Mouse (Mus musculus) kidney, embryonic 15.5 days (tissue): ENCODE results near the gene Phf2. TPM values are rescaled to one million over a fixed set of nuclear protein-coding genes. Genes with fewer than 3 reads are reported as not detected.

Experiments used
- ATAC-seq: fragments of 200-750 bp; cut with Nextera tagmentation; replicated peaks from 2 replicates; pipeline ENCODE4 v1.8.0; 2017; ENCODE audit warnings: moderate TSS enrichment; ENCODE audit not compliant: low FRiP score
- H3K27ac ChIP-seq: fragments of 300-500 bp; sonication (generic); 2 replicates; pipeline ENCODE4 v1.5.1; 2015; ENCODE audit warnings: mild to moderate bottlenecking, inconsistent platforms
- H3K27me3 ChIP-seq: fragments of 300-500 bp; sonication (generic); 2 replicates; pipeline ENCODE4 v1.6.1; 2015; ENCODE audit warnings: inconsistent platforms
- H3K36me3 ChIP-seq: fragments of 300-500 bp; sonication (generic); 2 replicates; pipeline ENCODE4 v1.6.1; 2015; ENCODE audit warnings: inconsistent platforms
- H3K4me1 ChIP-seq: fragments of 300-500 bp; sonication (generic); 2 replicates; pipeline ENCODE4 v1.6.1; 2015; ENCODE audit warnings: inconsistent platforms
- H3K4me2 ChIP-seq: fragments of 300-500 bp; sonication (generic); 2 replicates; pipeline ENCODE4 v1.6.1; 2015; ENCODE audit warnings: moderate library complexity, mild to moderate bottlenecking, inconsistent platforms
- H3K4me3 ChIP-seq: fragments of 300-500 bp; sonication (generic); replicated peaks from 2 replicates; pipeline ENCODE4 v1.5.1; 2015; ENCODE audit warnings: mild to moderate bottlenecking, inconsistent platforms
- H3K9ac ChIP-seq: fragments of 300-500 bp; sonication (generic); 2 replicates; pipeline ENCODE4 v1.6.1; 2015; ENCODE audit warnings: mild to moderate bottlenecking, inconsistent platforms
- H3K9me3 ChIP-seq: fragments of 300-500 bp; sonication (generic); replicated peaks from 2 replicates; pipeline ENCODE4 v1.6.1; 2016; ENCODE audit warnings: inconsistent platforms
- WGBS: fragments of 180-500 bp; shearing (Covaris S2); methylation state at CpG from one replicate; pipeline ENCODE4 v1.1.7; 2015; ENCODE audit warnings: mixed read lengths; 5-methylcytosine and 5-hydroxymethylcytosine counted together
- polyA plus RNA-seq: library from polyadenylated mRNA; unstranded; fragments of >200 nt; fragmentation: Nextera tagmentation; extraction: Ambion mirVana; gene quantifications from 2 replicates; pipeline ENCODE4 v1.2.1, GENCODE M21; 2015

Gene Phf2
- polyA plus RNA-seq, 1 experiment from 2014 or later: 7.8 TPM

DNA sequence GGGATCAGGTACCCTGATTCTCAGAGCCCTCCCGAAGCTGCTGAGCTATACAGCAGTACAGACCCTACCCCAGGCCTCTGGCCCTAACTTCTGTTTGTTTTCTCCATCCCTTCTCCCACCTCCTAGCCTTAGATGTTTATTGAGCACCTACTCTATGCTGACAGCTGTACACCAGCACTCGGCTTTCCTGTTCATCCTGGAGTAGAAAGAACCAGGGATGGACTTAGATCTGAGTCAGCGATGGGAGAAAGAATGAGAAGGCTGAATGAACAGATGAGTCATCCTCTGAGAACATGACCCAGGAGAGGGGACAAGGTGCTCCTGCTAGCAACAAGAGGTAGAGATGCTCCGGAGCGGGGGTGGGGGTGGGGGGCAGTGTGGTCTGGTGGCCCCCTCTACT, 1.8 kb upstream of the Phf2 start:
- H3K9me3 ChIP-seq: no peaks in the 10 kb centered on the region
- H3K27ac ChIP-seq: no peak overlapping the region
- no peak overlapping the region for H3K4me2 ChIP-seq
- ATAC-seq: no peak
- H3K9ac ChIP-seq: no peak overlapping the region
- H3K27me3 ChIP-seq: no peaks in the 10 kb centered on the region
- H3K36me3 ChIP-seq: peaks cover 5% of the 10 kb centered on the region; the same call in 1 of the 2 replicates
- 67% methylated on average over 5 of the region's 5 CpGs for WGBS
- H3K4me3 ChIP-seq: no peak overlapping the region
- H3K4me1 ChIP-seq: peaks cover 36% of the 10 kb centered on the region

DNA sequence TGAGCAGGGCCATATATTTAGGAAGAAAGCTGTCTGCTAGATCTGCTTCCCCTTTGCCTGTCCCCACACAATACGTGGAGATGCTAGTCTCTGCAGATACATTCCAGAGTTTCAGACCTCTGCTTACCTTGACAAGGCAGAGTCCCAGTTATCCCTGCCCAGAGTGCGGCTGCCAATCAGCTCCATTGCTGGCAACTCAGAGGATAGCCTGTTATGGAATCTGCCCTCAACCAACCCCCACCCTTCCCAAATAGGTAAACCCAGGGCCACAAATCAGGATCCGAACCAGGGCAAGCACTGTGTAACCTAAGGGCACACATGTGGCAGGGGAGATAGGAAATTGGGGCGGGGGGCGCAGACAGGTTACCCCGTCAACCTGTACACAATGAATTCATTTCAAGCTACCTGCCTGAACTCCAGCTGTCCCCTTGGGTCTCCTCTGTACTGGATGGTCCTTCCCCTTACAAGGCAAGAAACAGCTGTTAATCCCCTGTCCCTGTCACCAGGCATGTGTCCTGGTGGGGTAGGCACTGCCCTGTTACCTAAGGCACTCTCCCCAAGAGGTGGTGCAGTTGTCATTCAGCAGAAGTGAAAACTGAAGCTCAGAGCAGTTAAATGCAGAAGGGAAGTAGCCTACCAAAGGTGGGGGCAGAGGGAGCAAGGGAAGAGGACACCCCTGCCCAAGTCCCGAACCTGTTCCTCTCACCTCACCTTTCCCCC, 1.1 kb upstream of the Phf2 start:
- H3K4me2 ChIP-seq: peak overlapping the region; percentile 73
- peaks cover 41% of the 10 kb centered on the region for H3K4me1 ChIP-seq
- no peaks in the 10 kb centered on the region for H3K9me3 ChIP-seq
- peaks cover 5% of the 10 kb centered on the region; the same call in 1 of the 2 replicates for H3K36me3 ChIP-seq
- H3K9ac ChIP-seq: peak overlapping the region; percentile 97
- no peaks in the 10 kb centered on the region for H3K27me3 ChIP-seq
- no peak for ATAC-seq
- H3K27ac ChIP-seq: peak overlapping the region; percentile 85
- peak overlapping the region; percentile 93 for H3K4me3 ChIP-seq
- WGBS: 68% methylated on average over 7 of the region's 7 CpGs

DNA sequence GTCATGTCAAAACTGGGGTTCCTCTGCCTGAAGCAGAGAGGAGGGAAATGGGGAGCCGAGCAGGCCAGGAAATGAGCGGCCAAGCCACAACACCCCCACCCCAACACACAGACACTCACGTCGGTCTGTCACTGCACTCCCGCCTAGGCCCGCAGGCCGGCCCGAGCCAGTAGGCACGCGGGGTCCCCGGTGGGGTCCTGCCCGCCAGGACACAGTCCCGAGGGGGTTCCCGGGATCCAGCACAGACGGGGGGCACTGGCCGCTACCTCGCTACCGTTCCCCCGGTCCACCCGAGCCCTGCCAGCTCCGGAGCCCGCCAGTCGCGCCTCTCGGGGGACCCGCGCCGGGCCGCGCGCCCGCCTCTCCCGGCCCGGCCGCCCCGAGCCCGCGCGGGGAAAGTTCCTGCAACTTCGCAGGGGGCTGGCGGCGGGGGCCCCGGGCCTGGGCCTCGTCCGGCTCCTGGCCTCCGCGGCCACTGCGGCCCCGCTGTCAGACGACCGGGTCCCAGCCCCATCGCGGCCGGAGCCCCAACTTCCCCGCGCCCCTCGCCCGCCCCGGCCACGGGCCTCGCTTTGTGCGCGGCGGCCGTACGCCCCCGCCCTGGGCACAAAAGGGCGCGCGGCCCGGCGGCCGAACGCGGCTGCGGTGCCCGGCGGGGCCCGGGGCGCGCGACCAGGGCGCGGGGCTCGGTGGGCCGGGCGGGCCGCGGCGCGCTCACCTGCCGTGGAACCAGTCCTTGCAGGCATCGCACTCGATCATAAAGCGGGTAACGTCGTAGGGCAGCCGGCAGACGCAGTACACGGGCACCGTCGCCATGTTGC, 759 bp downstream of the Phf2 start:
- Histone ChIP-seq H3K9me3 (no peaks in the 10 kb centered on the region), H3K4me3 (peak overlapping the region; percentile 93), H3K36me3 (no peaks in the 10 kb centered on the region; the same call in 1 of the 2 replicates), H3K4me1 (peaks cover 44% of the 10 kb centered on the region), H3K27me3 (no peaks in the 10 kb centered on the region), H3K27ac (peak overlapping the region; percentile 88), H3K9ac (peak overlapping the region; percentile 97), H3K4me2 (peak overlapping the region; percentile 86)
- under 1% methylated on average over 68 of the region's 102 CpGs for WGBS
- ATAC-seq: peak; percentile 34

DNA sequence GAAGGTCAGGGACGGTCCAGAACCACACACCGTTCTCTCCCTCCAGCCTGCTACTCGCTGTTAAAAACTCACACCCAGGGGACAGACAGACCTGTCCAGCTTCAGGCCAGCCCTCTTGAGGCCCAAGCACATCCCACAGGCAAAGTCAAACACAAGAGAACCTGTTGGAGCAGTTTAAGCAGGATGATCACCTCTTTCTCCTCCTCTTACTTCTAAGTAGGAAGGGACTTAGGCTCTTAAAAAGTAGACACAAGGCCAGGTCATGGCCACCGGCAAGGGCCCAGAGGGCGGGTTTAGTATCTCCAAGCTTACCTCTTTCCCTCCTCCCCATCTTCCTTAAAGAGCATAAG, 1.3 kb downstream of the Phf2 start:
- no peaks in the 10 kb centered on the region; the same call in 1 of the 2 replicates for H3K36me3 ChIP-seq
- peaks cover 46% of the 10 kb centered on the region for H3K4me1 ChIP-seq
- 10% methylated on average over 5 of the region's 5 CpGs for WGBS
- peak overlapping the region; percentile 86 for H3K4me2 ChIP-seq
- H3K27me3 ChIP-seq: no peaks in the 10 kb centered on the region
- peak overlapping the region; percentile 93 for H3K4me3 ChIP-seq
- peak overlapping the region; percentile 88 for H3K27ac ChIP-seq
- no peaks in the 10 kb centered on the region for H3K9me3 ChIP-seq
- no peak for ATAC-seq
- peak overlapping the region; percentile 97 for H3K9ac ChIP-seq

DNA sequence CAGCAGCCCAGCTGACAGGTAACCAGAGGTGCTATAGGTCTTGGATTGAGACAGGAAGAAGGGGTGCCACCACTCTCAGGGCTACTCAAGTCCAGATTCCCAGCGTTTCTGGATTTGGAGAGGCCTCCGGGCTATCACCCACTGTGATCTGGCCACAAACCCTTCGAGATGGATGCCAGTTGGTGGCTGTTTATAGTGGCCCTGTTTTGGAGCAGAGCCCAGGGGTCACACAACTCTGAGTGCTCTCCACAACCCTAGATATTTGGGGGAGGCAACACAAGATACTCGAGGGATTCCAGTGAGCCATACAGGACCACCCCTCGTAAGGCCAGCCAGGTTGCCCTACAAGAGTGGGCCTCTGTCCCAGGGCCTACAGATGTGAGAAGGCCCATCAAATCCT, 1.8 kb downstream of the Phf2 start:
- Histone ChIP-seq H3K4me2 (peak overlapping the region; percentile 86), H3K27me3 (no peaks in the 10 kb centered on the region), H3K27ac (peak overlapping the region; percentile 88), H3K36me3 (no peaks in the 10 kb centered on the region), H3K4me3 (peak overlapping the region; percentile 93), H3K9ac (peak overlapping the region; percentile 97), H3K9me3 (no peaks in the 10 kb centered on the region), H3K4me1 (peaks cover 46% of the 10 kb centered on the region)
- ATAC-seq: no peak
- 13% methylated on average over 5 of the region's 5 CpGs for WGBS

DNA sequence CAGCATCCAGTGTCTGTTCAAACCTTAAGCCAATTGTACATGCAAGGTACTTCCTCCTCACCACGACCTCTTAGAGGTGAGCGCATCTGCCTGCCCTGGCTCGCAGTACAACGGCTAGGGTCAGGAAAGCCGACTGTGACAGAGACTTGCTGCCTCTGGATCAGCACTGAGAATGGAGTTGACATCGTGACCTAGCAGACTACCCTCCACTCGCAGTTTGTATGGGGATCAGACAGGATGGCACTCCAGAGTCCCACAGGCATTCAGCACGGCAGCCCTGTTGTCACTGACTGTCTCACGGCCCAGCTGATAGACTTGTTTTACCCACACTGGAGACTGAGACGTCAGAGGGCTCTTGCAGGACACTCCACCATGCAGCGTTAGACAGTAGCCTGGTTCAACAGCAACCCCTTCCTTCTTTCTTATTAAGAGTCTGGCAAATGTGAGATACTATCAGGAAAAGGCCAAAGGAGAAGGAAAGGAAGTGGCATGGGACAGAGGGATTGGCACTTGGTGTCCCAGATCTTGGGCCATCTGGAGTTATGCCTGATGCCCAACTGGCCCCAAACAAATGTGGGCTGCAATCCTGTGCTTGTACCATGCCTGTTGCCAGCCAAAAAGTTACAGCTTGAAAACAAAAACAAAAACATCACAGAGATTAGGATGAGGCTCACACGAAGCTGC, 6.1 kb downstream of the Phf2 start:
- no peak overlapping the region for H3K4me2 ChIP-seq
- H3K4me3 ChIP-seq: no peak overlapping the region
- H3K9me3 ChIP-seq: no peaks in the 10 kb centered on the region
- H3K27ac ChIP-seq: no peak overlapping the region
- H3K27me3 ChIP-seq: no peaks in the 10 kb centered on the region
- H3K9ac ChIP-seq: no peak overlapping the region
- no peak for ATAC-seq
- 71% methylated on average over 12 of the region's 12 CpGs for WGBS
- H3K36me3 ChIP-seq: no peaks in the 10 kb centered on the region
- H3K4me1 ChIP-seq: peaks cover 34% of the 10 kb centered on the region

DNA sequence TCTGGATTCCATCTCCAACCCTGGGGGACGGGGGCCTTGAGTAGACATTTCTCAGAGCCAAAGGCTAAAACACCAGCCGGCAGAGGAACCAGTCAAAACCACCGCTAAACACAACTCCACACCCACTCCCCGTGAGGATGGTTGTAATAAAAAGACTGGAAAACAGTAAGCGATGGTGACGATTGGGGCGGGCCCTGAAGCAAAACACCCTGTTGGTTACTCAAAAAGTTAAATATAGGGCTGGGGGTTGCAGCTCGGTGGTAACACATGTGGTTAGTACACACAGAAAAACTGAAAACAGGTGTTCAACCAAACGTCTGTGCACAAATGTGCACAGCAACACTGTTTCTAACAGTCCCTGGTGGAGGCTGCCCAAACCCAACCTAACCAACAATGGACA, 7.4 kb downstream of the Phf2 start:
- 0 out of 2 replicates have a peak overlapping the region, but pooled peaks have one; percentile 9 for H3K27ac ChIP-seq
- no peak overlapping the region for H3K9ac ChIP-seq
- no peaks in the 10 kb centered on the region for H3K36me3 ChIP-seq
- no peak for ATAC-seq
- no peak overlapping the region for H3K4me2 ChIP-seq
- H3K4me3 ChIP-seq: no peak overlapping the region
- no peaks in the 10 kb centered on the region for H3K27me3 ChIP-seq
- no peaks in the 10 kb centered on the region for H3K9me3 ChIP-seq
- 69% methylated on average over 9 of the region's 9 CpGs for WGBS
- peaks cover 33% of the 10 kb centered on the region for H3K4me1 ChIP-seq

DNA sequence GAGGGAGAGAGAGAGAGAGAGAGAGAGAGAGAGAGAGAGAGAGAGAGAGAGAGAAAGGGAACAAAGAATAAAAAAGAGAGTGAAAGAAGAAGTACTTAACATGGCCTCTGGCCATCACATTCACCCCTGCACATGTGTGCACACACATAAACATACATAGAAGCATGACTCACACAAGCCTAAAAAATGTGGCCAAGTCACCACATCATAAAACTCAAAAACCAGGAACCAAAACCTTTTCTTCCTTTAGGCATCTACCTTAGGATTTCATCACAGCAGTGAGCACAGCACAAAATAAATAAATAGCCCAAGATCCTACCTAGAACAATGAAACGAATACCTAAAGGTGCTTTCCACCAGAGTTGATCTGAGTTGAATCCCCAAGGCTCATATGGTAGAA, 9.0 kb downstream of the Phf2 start:
- Histone ChIP-seq H3K4me1 (peaks cover 33% of the 10 kb centered on the region), H3K4me2 (no peak overlapping the region), H3K27ac (no peak overlapping the region), H3K27me3 (no peaks in the 10 kb centered on the region), H3K9ac (no peak overlapping the region), H3K4me3 (no peak overlapping the region), H3K36me3 (no peaks in the 10 kb centered on the region), H3K9me3 (no peaks in the 10 kb centered on the region)
- no peak for ATAC-seq
- 90% methylated on average over 1 of the region's 1 CpGs for WGBS

DNA sequence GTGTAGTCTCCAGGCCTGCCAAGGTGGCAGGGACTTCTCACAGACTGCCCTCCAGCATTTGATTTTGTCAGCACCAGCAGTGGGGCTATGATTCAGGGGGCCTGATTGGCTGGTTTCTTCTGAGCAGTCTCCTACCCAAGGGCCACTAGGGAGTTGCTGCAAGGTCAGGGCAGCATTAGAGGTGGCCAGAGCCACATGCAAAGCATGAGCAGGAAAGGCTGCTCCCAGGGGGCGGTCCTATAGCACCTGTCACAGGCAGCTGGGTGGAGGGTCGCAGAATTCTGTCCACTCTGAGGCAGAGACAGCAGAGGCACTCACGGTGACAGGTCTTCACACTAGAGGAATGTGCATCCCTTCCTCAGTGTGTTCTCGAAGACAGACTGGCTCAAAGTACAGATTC, 12.1 kb downstream of the Phf2 start:
- no peak overlapping the region for H3K4me3 ChIP-seq
- peaks cover 33% of the 10 kb centered on the region for H3K4me1 ChIP-seq
- H3K27me3 ChIP-seq: no peaks in the 10 kb centered on the region
- peak; percentile 26; the same call in 1 of the 2 replicates for ATAC-seq
- H3K9ac ChIP-seq: no peak overlapping the region
- H3K4me2 ChIP-seq: no peak overlapping the region
- WGBS: 57% methylated on average over 4 of the region's 4 CpGs
- no peaks in the 10 kb centered on the region for H3K9me3 ChIP-seq
- H3K36me3 ChIP-seq: no peaks in the 10 kb centered on the region
- H3K27ac ChIP-seq: no peak overlapping the region

DNA sequence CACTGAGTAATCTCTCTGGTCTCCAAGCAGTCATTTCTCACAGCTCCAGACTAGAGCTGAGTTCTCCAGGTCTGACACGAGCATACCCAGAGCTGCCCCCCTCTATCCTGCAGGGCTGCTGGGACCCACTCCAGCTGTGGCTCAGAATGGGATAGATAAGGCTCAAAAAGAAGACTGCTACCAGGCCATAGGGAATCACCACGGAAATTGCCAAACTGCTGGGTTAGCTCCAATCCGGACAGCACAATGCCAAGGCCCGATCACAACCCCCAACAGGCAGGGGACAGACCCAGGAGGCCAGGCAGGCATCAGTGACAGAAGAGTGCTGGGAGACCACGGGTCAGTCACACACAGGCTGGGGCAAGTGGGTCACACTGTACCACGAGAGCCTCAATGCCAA, 12.9 kb downstream of the Phf2 start:
- ATAC-seq: no peak
- Histone ChIP-seq H3K9ac (no peak overlapping the region), H3K27ac (0 out of 2 replicates have a peak overlapping the region, but pooled peaks have one; percentile 14)

DNA sequence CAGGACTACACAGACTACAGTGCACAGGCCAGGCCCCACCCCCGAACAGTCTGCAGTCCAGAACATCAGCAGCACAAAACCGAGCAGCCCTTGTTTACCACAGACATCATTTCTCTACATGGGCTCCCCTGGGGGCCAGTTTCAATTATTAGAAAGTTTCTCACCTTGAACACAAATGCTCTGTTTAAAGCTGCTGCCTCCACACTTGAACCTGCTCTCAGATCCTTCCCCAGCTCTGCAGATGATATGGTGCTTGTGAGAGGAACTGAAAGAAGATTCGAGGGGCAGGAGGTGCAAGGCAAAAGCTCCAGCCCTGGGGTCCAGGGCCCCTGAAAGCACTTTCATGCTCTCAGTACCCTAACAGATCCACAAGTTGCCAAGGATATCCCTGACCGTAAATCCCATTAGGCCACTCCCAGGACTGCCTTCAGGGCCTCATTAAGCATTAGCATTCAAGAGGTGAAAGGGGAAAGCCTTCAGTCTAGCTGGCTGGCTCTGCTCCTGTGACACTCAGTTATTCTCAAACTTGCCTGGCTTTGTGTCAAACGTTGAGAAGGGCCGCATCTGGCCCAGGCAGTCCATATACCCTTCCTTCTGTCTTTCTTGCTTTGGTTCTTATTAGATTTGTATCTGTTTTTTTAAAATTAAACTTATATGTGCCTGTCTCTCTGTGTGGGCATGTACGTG, 13.5 kb downstream of the Phf2 start:
- Histone ChIP-seq H3K27ac (0 out of 2 replicates have a peak overlapping the region, but pooled peaks have one; percentile 37), H3K9ac (no peak overlapping the region)
- WGBS: 44% methylated on average over 7 of the region's 7 CpGs

More for the DNA sequence above, 12.9 kb downstream of the Phf2 start:
- no peaks in the 10 kb centered on the region for H3K9me3 ChIP-seq
- peaks cover 33% of the 10 kb centered on the region for H3K4me1 ChIP-seq
- no peak overlapping the region for H3K4me2 ChIP-seq
- no peaks in the 10 kb centered on the region for H3K36me3 ChIP-seq
- 58% methylated on average over 6 of the region's 6 CpGs for WGBS
- no peaks in the 10 kb centered on the region for H3K27me3 ChIP-seq
- no peak overlapping the region for H3K4me3 ChIP-seq

More for the DNA sequence above, 13.5 kb downstream of the Phf2 start:
- Histone ChIP-seq H3K9me3 (no peaks in the 10 kb centered on the region), H3K4me1 (peaks cover 33% of the 10 kb centered on the region), H3K36me3 (no peaks in the 10 kb centered on the region), H3K4me2 (no peak overlapping the region), H3K27me3 (no peaks in the 10 kb centered on the region), H3K4me3 (no peak overlapping the region)
- ATAC-seq: no peak; the same call in 1 of the 2 replicates
